Mouse (Mus musculus) common myeloid progenitor, adult 5-6 weeks (primary cell): Measurements from ENCODE around the gene Ldlrap1. TPM values are rescaled to one million over a fixed set of nuclear protein-coding genes. Genes with fewer than 3 reads are reported as not detected.

ENCODE experiments used
- ATAC-seq: replicated peaks from 2 replicates; pipeline ENCODE4 v1.8.0; 2016; ENCODE audit warnings: low read depth, mild to moderate bottlenecking, moderate TSS enrichment, inconsistent platforms; ENCODE audit not compliant: poor library complexity, severe bottlenecking
- total RNA-seq: library from RNA; stranded (forward); fragments of 200-1000, 187-1606 nt; gene quantifications from 2 replicates; pipeline ENCODE4 v1.2.3, GENCODE M21; 2017

Gene Ldlrap1
- total RNA-seq, 1 experiment from 2014 or later, result 9.6 TPM

DNA sequence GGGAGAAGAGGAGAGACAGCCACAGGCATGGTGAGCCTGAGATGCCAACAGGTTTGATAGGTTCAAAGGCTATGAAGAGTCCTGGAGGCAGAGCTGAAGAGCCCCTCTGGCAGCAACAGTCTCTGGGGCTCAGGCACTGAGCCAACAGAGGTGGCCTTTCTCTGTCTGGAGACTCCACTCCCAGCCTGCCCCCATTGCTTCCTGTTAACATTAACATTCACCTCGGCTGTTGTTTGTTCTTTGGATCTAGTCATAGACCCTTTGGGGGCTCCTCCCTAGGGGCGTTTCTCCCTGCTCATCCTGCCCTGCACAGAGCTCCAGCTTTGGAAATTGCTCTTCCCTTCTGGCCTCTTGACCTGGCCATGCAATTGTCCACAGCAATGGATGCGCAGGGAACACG lies 42.9 kb downstream of the Ldlrap1 start:
- ATAC-seq, result no peak

GRCm38 (mm10) chr4:134723251-134723650 lies 44.6 kb downstream of the Ldlrap1 start:
- ATAC-seq, result no peak

GRCm38 (mm10) chr4:134721076-134721475 lies 46.7 kb downstream of the Ldlrap1 start:
- ATAC-seq, result no peak

DNA sequence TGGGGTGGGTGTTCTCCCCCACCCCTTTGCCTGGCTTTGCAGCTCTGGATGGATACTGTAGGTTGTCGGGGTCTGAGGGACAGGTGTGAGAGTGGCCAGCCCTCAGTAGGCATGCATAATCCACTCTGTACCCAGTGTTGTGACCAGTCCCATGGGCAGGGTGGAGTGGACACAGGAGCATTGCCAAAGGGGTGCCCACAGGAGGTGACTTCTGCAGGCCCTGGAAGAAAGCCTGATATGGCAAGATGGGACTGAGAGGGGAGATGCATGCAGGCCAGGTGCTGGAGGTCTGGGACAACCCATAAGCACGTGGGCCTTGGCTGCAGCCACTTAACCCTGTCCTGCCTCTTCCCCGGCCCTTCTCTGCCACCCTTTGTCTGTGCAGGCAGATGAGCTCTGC lies 47.5 kb downstream of the Ldlrap1 start:
- ATAC-seq, result no peak

DNA sequence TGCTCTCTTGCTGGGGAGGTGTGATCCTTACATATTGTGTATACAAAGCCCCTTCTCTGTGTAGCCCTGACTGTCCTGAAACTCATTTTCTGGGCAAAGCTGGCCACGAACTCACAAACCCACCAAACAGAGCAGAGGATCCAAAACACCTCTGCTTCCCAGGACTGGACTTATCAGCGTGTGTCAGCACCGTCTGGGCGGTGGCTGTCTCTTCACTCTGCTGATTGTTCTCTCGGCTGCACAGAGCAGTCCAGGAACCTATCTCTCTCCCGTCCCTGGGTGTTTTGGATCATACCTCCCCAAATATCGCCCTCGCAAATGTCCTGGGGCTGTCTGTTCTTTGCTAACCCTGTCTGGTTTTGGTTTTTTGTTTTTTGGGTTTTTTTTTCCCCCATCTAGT lies 48.3 kb downstream of the Ldlrap1 start:
- ATAC-seq, result no peak; the same call in 1 of the 2 replicates

DNA sequence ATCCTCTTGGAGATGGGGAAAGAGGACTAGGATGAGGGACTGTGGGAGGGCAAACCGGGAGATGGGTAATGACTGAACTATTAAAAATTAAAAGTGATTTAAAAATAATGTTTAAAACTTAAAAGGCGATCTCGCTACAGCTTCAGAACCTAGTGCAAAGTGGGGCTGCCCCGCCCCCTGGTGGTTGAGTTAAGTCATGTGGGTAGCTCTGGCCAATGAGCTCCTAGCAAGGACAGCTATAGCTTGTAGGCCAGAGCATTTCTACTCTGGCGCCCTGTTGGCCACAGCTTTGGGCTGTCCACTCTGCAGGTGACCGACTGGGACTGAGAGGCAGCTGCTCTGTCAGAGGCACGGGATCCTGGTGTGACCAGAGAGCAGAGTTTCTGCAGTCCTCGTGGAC lies 53.9 kb downstream of the Ldlrap1 start:
- ATAC-seq, result peak; percentile 89

DNA sequence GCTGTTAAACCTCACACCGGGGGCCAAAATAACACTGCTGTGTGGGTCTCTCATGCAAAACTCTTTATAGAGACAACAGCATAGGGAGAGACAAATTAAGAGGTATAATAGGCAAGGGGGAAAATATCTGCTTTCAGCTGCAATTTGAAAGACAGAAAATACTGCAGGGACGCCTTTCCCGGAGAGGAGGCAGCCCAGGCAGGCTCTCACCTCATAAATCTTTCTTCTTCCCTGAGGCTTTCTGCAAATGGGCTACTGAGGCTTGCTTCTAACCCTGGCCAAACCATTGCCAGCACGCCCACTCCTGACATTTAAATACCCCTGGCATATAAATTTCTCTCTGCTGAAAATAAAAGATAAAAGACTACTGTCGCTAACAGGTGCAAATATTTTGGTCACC lies 62.5 kb downstream of the Ldlrap1 start:
- no peak for ATAC-seq

DNA sequence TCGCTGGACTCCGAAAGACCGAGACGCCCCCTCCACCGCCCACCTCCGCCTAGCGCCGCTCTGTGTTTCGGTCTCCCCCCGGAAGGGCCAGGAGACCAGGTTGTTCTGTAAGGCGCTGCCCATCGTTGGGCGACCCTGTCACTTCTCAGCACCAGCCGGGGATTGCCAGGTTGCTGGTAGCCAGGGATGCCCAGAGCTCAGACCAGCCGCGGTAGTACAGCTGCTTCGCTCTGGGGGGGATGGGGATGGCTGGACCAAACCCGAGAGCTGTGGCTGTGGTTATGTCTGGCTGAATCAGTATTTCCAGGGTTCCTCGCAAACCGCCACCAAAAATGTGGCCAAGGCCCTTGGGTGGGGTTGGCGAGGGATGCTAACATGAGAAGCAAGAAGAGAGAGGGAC lies 63.2 kb downstream of the Ldlrap1 start:
- peak; percentile 14 for ATAC-seq

- ATAC-seq, result peak; percentile 90
Observed at GRCm38 (mm10) chr4:134703835-134704546, 63.8 kb downstream of the Ldlrap1 start, which contains the start of gene Man1c1. Gene Man1c1, minus strand, starts transcription at chr4:134704290.

DNA sequence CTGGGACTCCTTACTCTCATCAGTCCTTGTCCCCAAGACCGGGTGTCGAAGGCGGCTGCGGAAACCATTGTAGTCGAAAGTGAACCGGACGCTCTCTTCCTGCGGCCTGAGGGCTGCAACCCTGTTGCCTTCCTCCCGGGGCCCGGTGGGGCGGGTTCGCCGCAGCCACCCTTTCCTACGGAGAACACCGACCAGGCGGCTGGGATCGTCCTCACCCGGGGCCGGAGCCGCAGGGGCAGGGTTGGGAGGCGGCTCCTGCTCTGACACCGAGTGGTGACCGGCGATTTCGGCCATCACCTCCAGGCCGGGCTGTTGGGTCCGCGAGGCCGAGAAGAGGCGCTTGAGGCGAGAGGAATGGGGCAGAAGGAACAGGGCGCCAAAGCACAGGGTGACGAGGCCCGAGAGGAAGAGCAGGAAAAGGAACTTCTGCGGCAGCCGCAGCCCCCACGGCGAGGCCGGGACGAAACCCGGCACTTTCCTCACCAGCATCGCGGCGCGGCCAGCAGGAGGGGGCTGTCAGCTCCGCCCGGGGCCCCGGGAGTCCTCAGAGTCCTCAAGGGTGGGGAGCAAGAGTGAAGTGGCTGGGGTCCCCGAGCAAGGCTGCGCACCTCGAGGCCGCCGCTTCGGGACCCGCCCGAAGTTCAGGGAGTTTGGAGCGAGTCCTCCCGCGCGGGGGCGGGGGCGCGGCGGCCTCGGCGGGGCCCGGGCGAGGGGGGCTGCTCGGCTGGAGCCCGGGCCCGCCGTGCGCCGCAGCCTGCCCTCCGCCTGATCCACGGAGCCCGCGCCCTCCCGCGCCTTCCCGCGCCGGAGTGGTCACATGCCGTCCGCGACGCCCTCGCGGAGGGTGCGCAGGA lies 64.6 kb downstream of the Ldlrap1 start:
- no peak for ATAC-seq

DNA sequence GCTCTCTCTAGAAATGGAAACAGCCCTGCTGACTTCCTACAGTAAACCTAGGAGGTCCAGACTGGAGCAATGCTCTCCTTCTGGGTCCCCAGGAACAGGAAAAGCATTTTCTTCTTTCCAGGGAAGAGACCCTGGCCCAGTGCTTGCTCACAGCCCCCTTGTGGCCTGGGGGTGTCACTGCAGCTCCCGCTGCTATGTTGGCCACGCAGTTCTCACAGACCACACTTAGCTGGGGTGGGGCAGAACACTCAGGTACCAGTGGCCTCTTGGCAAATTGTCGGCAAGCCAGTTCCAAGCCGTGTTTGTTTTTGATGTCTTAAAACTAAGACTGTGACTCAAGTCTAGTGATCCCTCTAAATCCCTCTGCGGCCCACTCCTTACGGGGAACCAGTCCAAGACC lies 65.9 kb downstream of the Ldlrap1 start:
- ATAC-seq, result peak; percentile 51

GRCm38 (mm10) chr4:134700911-134701310 lies 66.9 kb downstream of the Ldlrap1 start:
- ATAC-seq, result no peak

- no peak for ATAC-seq
Observed at GRCm38 (mm10) chr4:134693202-134693940, 74.5 kb downstream of the Ldlrap1 start.

DNA sequence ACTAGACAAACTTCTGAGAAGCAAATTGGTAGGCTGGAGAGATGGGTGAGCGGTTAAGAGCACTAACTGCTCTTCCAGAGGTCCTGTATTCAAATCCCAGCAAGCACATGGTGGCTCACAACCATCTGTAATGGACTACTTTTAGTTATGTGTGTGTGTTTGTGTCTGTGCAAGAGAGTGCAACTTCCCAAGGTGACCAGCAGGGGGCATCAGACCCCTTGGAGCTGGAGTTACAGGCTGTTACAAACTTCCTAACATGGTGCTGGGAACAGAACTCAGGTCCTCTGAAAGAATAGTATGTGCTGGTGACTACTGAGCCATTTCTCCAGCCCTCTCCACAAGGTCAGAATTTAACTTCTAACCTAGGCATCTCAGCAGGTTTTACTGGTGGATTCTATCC lies 75.4 kb downstream of the Ldlrap1 start:
- ATAC-seq, result no peak

Other genes with a start within 250 kb of the Ldlrap1 start
- 46.2 and 52.7 TPM in 2 replicates for gene Mtfr1l, start 232.6 kb downstream of the Ldlrap1 start, total RNA-seq
- gene Selenon, start 215.9 kb downstream of the Ldlrap1 start, total RNA-seq, result 6.5 and 9.7 TPM in 2 replicates
- gene Man1c1, start 63.7 kb downstream of the Ldlrap1 start, total RNA-seq, result 1.2 and 1.6 TPM in 2 replicates
- 55.1 and 63.9 TPM in 2 replicates for gene Maco1, start 85.3 kb upstream of the Ldlrap1 start, total RNA-seq
- gene Rhd, start 96.5 kb upstream of the Ldlrap1 start, total RNA-seq, result 52.9 and 59.6 TPM in 2 replicates
- gene Tmem50a, start 147.0 kb upstream of the Ldlrap1 start, total RNA-seq, result 168 and 202 TPM in 2 replicates
- 172 and 177 TPM in 2 replicates for gene Rsrp1, start 155.6 kb upstream of the Ldlrap1 start, total RNA-seq
- gene Syf2, start 162.9 kb upstream of the Ldlrap1 start, total RNA-seq, result 230 and 275 TPM in 2 replicates